12 mouse cellular contexts compared by ENCODE assay signal in the genomic region with DNA sequence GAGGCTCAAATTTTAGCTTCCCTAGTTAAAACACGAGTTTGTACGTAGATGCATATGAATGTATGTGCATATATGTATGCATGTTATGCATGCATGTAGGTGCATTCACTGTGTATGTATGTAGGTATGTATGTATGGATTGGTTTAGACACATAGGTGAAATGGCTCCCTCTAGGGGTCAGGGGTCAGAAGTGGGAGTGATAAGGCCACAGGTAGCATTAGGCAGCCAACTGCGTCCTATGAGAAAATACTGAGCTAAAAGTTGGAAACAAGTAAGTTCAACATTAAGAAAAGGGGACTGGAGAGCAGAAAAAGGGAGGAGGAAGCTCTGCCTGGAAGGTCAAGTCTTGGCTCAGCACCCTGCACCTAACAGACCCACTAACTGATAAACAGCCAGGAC. TPM values are rescaled to one million over a fixed set of nuclear protein-coding genes. Genes with fewer than 3 reads are reported as not detected.
DNase-seq lines count a peak whose midpoint lies in the region; ATAC-seq and TF ChIP-seq lines count a peak whose summit lies in the region.
"Had no signal": no experiment of that assay in that cellular context is flagged by ENCODE, and none has a peak within 500 bp of the region (broad histone marks: within the 10 kb centered on the region; RNA-seq: fewer than 3 reads in every experiment).

No protein-coding gene starts in this region.

- TF ChIP-seq CTCF in bone marrow, adult 2 months (IDR thresholded peaks at IDR 0.05; ENCODE audit: control insufficient read depth, insufficient read depth, low read length), result peak; percentile 54

- peak; percentile 33 to 46 for DNase-seq in cerebellum, postnatal 10 days
- DNase-seq in cerebellum, postnatal 36 days, result no peak
- DNase-seq in 3T3-L1 (ENCODE audit: low read depth, low spot score), result peak; percentile 33
- DNase-seq in layer of hippocampus, postnatal 25 days (ENCODE audit: extremely low spot score in 1 of 2, low spot score in 1 of 2), result no peak
- no peak for DNase-seq in cerebellum, adult 9-10 months

- no peaks in the 10 kb centered on the region for H3K4me1 ChIP-seq in bone marrow, adult 2 months (ENCODE audit: control insufficient read depth, insufficient read depth, low read length)
- H3K4me1 ChIP-seq: embryonic facial prominence, embryonic 12.5 days; hindbrain, embryonic 15.5 days; stomach, embryonic 15.5 days had no signal

- H3K4me3 ChIP-seq in bone marrow, adult 2 months (replicated peaks; ENCODE audit: control insufficient read depth, low read depth, low read length), result no peak overlapping the region
- H3K4me3 ChIP-seq: embryonic facial prominence, embryonic 12.5 days; hindbrain, embryonic 15.5 days; megakaryocyte, embryonic 14.5 days; stomach, embryonic 15.5 days had no signal

- 84% methylated on average over 3 of the region's 3 CpGs for WGBS in bone marrow, adult 2 months

- peak; percentile 79 for ATAC-seq in megakaryocyte progenitor cell, adult 5-6 weeks (replicated peaks; ENCODE audit: poor library complexity)
- no peak for ATAC-seq in frontal cortex, adult (ENCODE audit: low TSS enrichment)

- H3K27ac ChIP-seq in bone marrow, adult 2 months (ENCODE audit: control insufficient read depth, insufficient read depth, low read depth, low read length, poor library complexity), result no peak overlapping the region
- H3K27ac ChIP-seq: embryonic facial prominence, embryonic 12.5 days; hindbrain, embryonic 15.5 days; stomach, embryonic 15.5 days had no signal

- TF ChIP-seq POLR2A in bone marrow, adult 2 months (IDR thresholded peaks at IDR 0.05; ENCODE audit: borderline replicate concordance, control insufficient read depth, low read depth, low read length), result no peak

RNA-seq across cellular contexts. Expression of gene Kdsr, which starts 21.4 kb away (rescaled TPM):
- 4.2 and 6.4 TPM in 2 replicates for polyA plus RNA-seq in bone marrow, adult 2 months (2011; ENCODE audit: insufficient read depth, insufficient read length, low replicate concordance, missing spikeins)
- total RNA-seq in megakaryocyte progenitor cell, adult 5-6 weeks (2015), result 11.3 and 12.8 TPM in 2 replicates
- total RNA-seq in megakaryocyte progenitor cell, adult 5-6 weeks (2017), result 32.4 and 36.6 TPM in 2 replicates
- 10 to 100 TPM; 24.9 to 25.7 TPM for total RNA-seq in layer of hippocampus, postnatal 25 days (2021)

RNA-seq across cellular contexts. Expression of gene Bcl2, which starts 24.0 kb away (rescaled TPM):
- polyA plus RNA-seq in bone marrow, adult 2 months (2011; ENCODE audit: insufficient read depth, insufficient read length, low replicate concordance, missing spikeins), result 7.9 and 14.4 TPM in 2 replicates
- total RNA-seq in megakaryocyte progenitor cell, adult 5-6 weeks (2015), result 30.3 and 32.6 TPM in 2 replicates
- 29.1 and 31.1 TPM in 2 replicates for total RNA-seq in megakaryocyte progenitor cell, adult 5-6 weeks (2017)
- total RNA-seq in layer of hippocampus, postnatal 25 days (2021), result 1 to 10 TPM; 8.3 to 9.0 TPM

RNA-seq across cellular contexts. Expression of gene Vps4b, which starts 58.4 kb away (rescaled TPM):
- 12.7 and 19.0 TPM in 2 replicates for polyA plus RNA-seq in bone marrow, adult 2 months (2011; ENCODE audit: insufficient read depth, insufficient read length, low replicate concordance, missing spikeins)
- total RNA-seq in megakaryocyte progenitor cell, adult 5-6 weeks (2015), result 95.7 and 107 TPM in 2 replicates
- 86.3 and 105 TPM in 2 replicates for total RNA-seq in megakaryocyte progenitor cell, adult 5-6 weeks (2017)
- 10 to 100 TPM; 47.9 to 54.1 TPM for total RNA-seq in layer of hippocampus, postnatal 25 days (2021)

Comparison
In these comparisons a context has a peak if more than half of its experiments do, and no peak if none do; other contexts are left out.
1. DNase-seq: peak in cerebellum, postnatal 10 days (2 of 2) and 3T3-L1 (single experiment); none in cerebellum, postnatal 36 days (0 of 2), layer of hippocampus, postnatal 25 days (0 of 2) and cerebellum, adult 9-10 months (single experiment).